Mouse (Mus musculus) telencephalon, adult 2 months (tissue): Measurements from ENCODE around the gene Tex46.
A peak's percentile ranks its signal among the peaks of the same experiment; 100 is the strongest.

ENCODE experiments used
- DNase-seq: peaks from one replicate; pipeline ENCODE4 v3.0.0-alpha.2; 2011; ENCODE audit warnings: low read depth, low spot score

Tex46 gene

GRCm38 (mm10) chr4:136610387-136610856 is at the start of gene Tex46:
Gene Tex46 (plus strand): TSS chr4:136610437.
- DNase-seq: no peak

- DNase-seq: no peak
Measured at GRCm38 (mm10) chr4:136562755-136563154, 47.5 kb upstream of the Tex46 start.

- no peak for DNase-seq
Measured at GRCm38 (mm10) chr4:136568629-136569028, 41.6 kb upstream of the Tex46 start.

GRCm38 (mm10) chr4:136569998-136570397 is 40.2 kb upstream of the Tex46 start:
- no peak for DNase-seq

- no peak for DNase-seq
Measured at GRCm38 (mm10) chr4:136581885-136582284, 28.4 kb upstream of the Tex46 start.

- DNase-seq: no peak
Measured at GRCm38 (mm10) chr4:136587221-136587827, 22.9 kb upstream of the Tex46 start.

- no peak for DNase-seq
Measured at GRCm38 (mm10) chr4:136588003-136588402, 22.2 kb upstream of the Tex46 start.

GRCm38 (mm10) chr4:136592111-136592510 is 18.1 kb upstream of the Tex46 start:
- DNase-seq: no peak

GRCm38 (mm10) chr4:136594006-136594405 is 16.2 kb upstream of the Tex46 start:
- no peak for DNase-seq

- no peak for DNase-seq
Measured at GRCm38 (mm10) chr4:136595221-136595620, 15.0 kb upstream of the Tex46 start.

- DNase-seq: no peak
Measured at GRCm38 (mm10) chr4:136598268-136598876, 11.9 kb upstream of the Tex46 start.

GRCm38 (mm10) chr4:136599869-136600268 is 10.4 kb upstream of the Tex46 start:
- no peak for DNase-seq

- no peak for DNase-seq
Measured at GRCm38 (mm10) chr4:136600536-136600935, 9.7 kb upstream of the Tex46 start.

- no peak for DNase-seq
Measured at GRCm38 (mm10) chr4:136601476-136601875, 8.8 kb upstream of the Tex46 start.

GRCm38 (mm10) chr4:136602018-136602554 is 8.2 kb upstream of the Tex46 start:
- no peak for DNase-seq

GRCm38 (mm10) chr4:136602568-136602967 is 7.7 kb upstream of the Tex46 start, which contains the start of gene Kdm1a:
Gene Kdm1a (minus strand): TSS chr4:136602723.
- peak; percentile 93 for DNase-seq

- no peak for DNase-seq
Measured at GRCm38 (mm10) chr4:136605756-136606485, 4.3 kb upstream of the Tex46 start.

- no peak for DNase-seq
Measured at GRCm38 (mm10) chr4:136613657-136614056, 3.4 kb downstream of the Tex46 start.

GRCm38 (mm10) chr4:136621336-136621735 is 11.1 kb downstream of the Tex46 start:
- peak; percentile 55 for DNase-seq

- DNase-seq: no peak
Measured at GRCm38 (mm10) chr4:136621956-136622355, 11.7 kb downstream of the Tex46 start.

- DNase-seq: no peak
Measured at GRCm38 (mm10) chr4:136622388-136622787, 12.2 kb downstream of the Tex46 start, which contains the start of gene Lactbl1. Gene Lactbl1 (plus strand): TSS chr4:136622621.

GRCm38 (mm10) chr4:136626590-136626989 is 16.4 kb downstream of the Tex46 start:
- no peak for DNase-seq
